Mouse (Mus musculus): ENCODE measurements at regions not wholly inside any gene's neighbourhood (a gene's known extent, or its start where the extent isn't known, plus 50 kb on each side); places are given as distances from the start of the nearest gene placed in this dataset.
"Not testable (repeated sequence)": the region's sequence is repeated elsewhere in the genome, so short reads cannot be mapped to it uniquely, and the experiment has no call there.

- no peak for DNase-seq (ENCODE audit: low read depth in 2 of 2, low spot score in 2 of 2)
Observed at GRCm38 (mm10) chr3:83416536-83416935, 288.8 kb downstream of the Dchs2 start.

- DNase-seq (ENCODE audit: low read depth in 2 of 2, low spot score in 2 of 2) = no peak
Observed at GRCm38 (mm10) chr3:83424267-83424666, 296.5 kb downstream of the Dchs2 start.

- DNase-seq (ENCODE audit: low read depth in 2 of 2, low spot score in 2 of 2) = no peak
Observed at GRCm38 (mm10) chr3:83429376-83429775, 301.6 kb downstream of the Dchs2 start.

- DNase-seq (ENCODE audit: low read depth in 2 of 2, low spot score in 2 of 2) = no peak
Observed at GRCm38 (mm10) chr3:83446154-83446667, 318.5 kb downstream of the Dchs2 start.

GRCm38 (mm10) chr3:83450662-83451061 lies 315.5 kb upstream of the Sfrp2 start:
- DNase-seq (ENCODE audit: low read depth in 2 of 2, low spot score in 2 of 2) = no peak

- no peak for DNase-seq (ENCODE audit: low read depth in 2 of 2, low spot score in 2 of 2)
Observed at GRCm38 (mm10) chr3:83451317-83451716, 314.8 kb upstream of the Sfrp2 start.

- DNase-seq (ENCODE audit: low read depth in 2 of 2, low spot score in 2 of 2) = no peak
Observed at GRCm38 (mm10) chr3:83453462-83453861, 312.7 kb upstream of the Sfrp2 start.

GRCm38 (mm10) chr3:83458450-83458849 lies 307.7 kb upstream of the Sfrp2 start:
- DNase-seq (ENCODE audit: low read depth in 2 of 2, low spot score in 2 of 2) = no peak

- no peak for DNase-seq (ENCODE audit: low read depth in 2 of 2, low spot score in 2 of 2)
Observed at GRCm38 (mm10) chr3:83479251-83479650, 286.9 kb upstream of the Sfrp2 start.

GRCm38 (mm10) chr3:83480176-83480575 lies 285.9 kb upstream of the Sfrp2 start:
- no peak for DNase-seq (ENCODE audit: low read depth in 2 of 2, low spot score in 2 of 2)

GRCm38 (mm10) chr3:83486192-83486716 lies 279.9 kb upstream of the Sfrp2 start:
- no peak for DNase-seq (ENCODE audit: low read depth in 2 of 2, low spot score in 2 of 2)

- no peak for DNase-seq (ENCODE audit: low read depth in 2 of 2, low spot score in 2 of 2)
Observed at GRCm38 (mm10) chr3:83495584-83495983, 270.5 kb upstream of the Sfrp2 start.

GRCm38 (mm10) chr3:83503901-83504300 lies 262.2 kb upstream of the Sfrp2 start:
- DNase-seq (ENCODE audit: low read depth in 2 of 2, low spot score in 2 of 2) = no peak

GRCm38 (mm10) chr3:83516614-83517013 lies 249.5 kb upstream of the Sfrp2 start:
- no peak for DNase-seq (ENCODE audit: low read depth in 2 of 2, low spot score in 2 of 2)

- DNase-seq (ENCODE audit: low read depth in 2 of 2, low spot score in 2 of 2) = no peak
Observed at GRCm38 (mm10) chr3:83517914-83518635, 248.0 kb upstream of the Sfrp2 start.

GRCm38 (mm10) chr3:83530243-83530847 lies 235.8 kb upstream of the Sfrp2 start:
- DNase-seq (ENCODE audit: low read depth in 2 of 2, low spot score in 2 of 2) = no peak

GRCm38 (mm10) chr3:83536624-83537023 lies 229.5 kb upstream of the Sfrp2 start:
- DNase-seq (ENCODE audit: low read depth in 2 of 2, low spot score in 2 of 2) = not testable (repeated sequence)

- no peak for DNase-seq (ENCODE audit: low read depth in 2 of 2, low spot score in 2 of 2)
Observed at GRCm38 (mm10) chr3:83537231-83537630, 228.9 kb upstream of the Sfrp2 start.

GRCm38 (mm10) chr3:83537711-83538110 lies 228.4 kb upstream of the Sfrp2 start:
- DNase-seq (ENCODE audit: low read depth in 2 of 2, low spot score in 2 of 2) = no peak

GRCm38 (mm10) chr3:83538898-83539297 lies 227.2 kb upstream of the Sfrp2 start:
- DNase-seq (ENCODE audit: low read depth in 2 of 2, low spot score in 2 of 2) = no peak

GRCm38 (mm10) chr3:83540997-83541932 lies 224.9 kb upstream of the Sfrp2 start:
- DNase-seq (ENCODE audit: low read depth in 2 of 2, low spot score in 2 of 2) = no peak
